Mouse (Mus musculus): ENCODE results near the gene 2010111I01Rik.

DNA sequence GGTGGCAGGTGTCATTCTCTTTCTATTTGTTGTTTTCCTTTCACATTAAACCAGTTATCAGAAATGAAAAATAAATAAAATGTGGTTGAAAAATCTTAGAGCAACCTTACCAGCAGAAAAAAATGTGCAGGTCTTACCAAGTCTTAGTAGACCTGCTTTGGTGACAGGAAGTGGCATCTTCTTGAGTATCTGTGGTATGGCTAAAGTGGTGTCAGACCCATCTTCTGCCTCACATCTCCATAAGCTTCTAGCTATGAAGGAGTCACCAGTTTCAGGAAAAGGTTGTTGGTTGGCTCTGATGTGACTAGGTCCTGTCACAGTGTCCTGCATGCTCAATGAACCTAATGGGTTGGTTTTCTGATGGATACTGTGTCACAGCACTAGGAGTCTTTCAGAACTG is 176.6 kb downstream of the 2010111I01Rik start:
- TF ChIP-seq CTCF (IDR thresholded peaks at IDR 0.05; ENCODE audit: low read depth) = no peak
- no peak for TF ChIP-seq EP300 (IDR thresholded peaks at IDR 0.05; ENCODE audit: low read depth)

All from liver, embryonic 14.5 days (tissue).